Mouse (Mus musculus) telencephalon, adult 2 months (tissue): Measurements from ENCODE around the gene Gnpat.

ENCODE experiments used
- DNase-seq: peaks from one replicate; pipeline ENCODE4 v3.0.0-alpha.2; 2011; ENCODE audit warnings: low read depth, low spot score

The Gnpat gene

GRCm38 (mm10) chr8:124898251-124898905, 35.5 kb downstream of the Gnpat start:
- no peak for DNase-seq

GRCm38 (mm10) chr8:124903198-124903597, 40.4 kb downstream of the Gnpat start:
- no peak for DNase-seq

GRCm38 (mm10) chr8:124905482-124905881, 42.6 kb downstream of the Gnpat start:
- no peak for DNase-seq

GRCm38 (mm10) chr8:124909936-124910335, 47.1 kb downstream of the Gnpat start:
- DNase-seq = no peak

- no peak for DNase-seq
Measured at GRCm38 (mm10) chr8:124910349-124910748, 47.5 kb downstream of the Gnpat start.

GRCm38 (mm10) chr8:124911938-124912872, 49.4 kb downstream of the Gnpat start:
- no peak for DNase-seq

GRCm38 (mm10) chr8:124914061-124914460, 51.2 kb downstream of the Gnpat start:
- DNase-seq = no peak

GRCm38 (mm10) chr8:124917741-124918484, 55.1 kb downstream of the Gnpat start:
- DNase-seq = no peak

GRCm38 (mm10) chr8:124921369-124922279, 58.8 kb downstream of the Gnpat start:
- no peak for DNase-seq

GRCm38 (mm10) chr8:124922490-124923089, 59.8 kb downstream of the Gnpat start:
- no peak for DNase-seq

GRCm38 (mm10) chr8:124923971-124924652, 61.3 kb downstream of the Gnpat start:
- DNase-seq = no peak

GRCm38 (mm10) chr8:124925544-124926266, 62.9 kb downstream of the Gnpat start:
- DNase-seq = no peak

GRCm38 (mm10) chr8:124926351-124926771, 63.5 kb downstream of the Gnpat start:
- DNase-seq = no peak

GRCm38 (mm10) chr8:124929006-124929405, 66.2 kb downstream of the Gnpat start:
- DNase-seq = no peak

- peak; percentile 34 for DNase-seq
Measured at GRCm38 (mm10) chr8:124930086-124930485, 67.3 kb downstream of the Gnpat start.

GRCm38 (mm10) chr8:124930649-124931048, 67.8 kb downstream of the Gnpat start:
- no peak for DNase-seq

GRCm38 (mm10) chr8:124932435-124932834, 69.6 kb downstream of the Gnpat start:
- no peak for DNase-seq

- no peak for DNase-seq
Measured at GRCm38 (mm10) chr8:124935116-124935515, 72.3 kb downstream of the Gnpat start.

GRCm38 (mm10) chr8:124936699-124937098, 73.9 kb downstream of the Gnpat start:
- DNase-seq = no peak
